Mouse (Mus musculus) forebrain, embryonic 11.5 days (tissue): ENCODE data around the gene Rasgrp1. TPM values are rescaled to one million over a fixed set of nuclear protein-coding genes. Genes with fewer than 3 reads are reported as not detected.

Experiments used
- ATAC-seq: fragments of 200-750 bp; cut with Nextera tagmentation; replicated peaks from 2 replicates; pipeline ENCODE4 v1.8.0; 2017; ENCODE audit warnings: moderate TSS enrichment; ENCODE audit not compliant: low FRiP score
- DNase-seq: peaks from one replicate; pipeline ENCODE4 v3.0.0-alpha.2; 2017; ENCODE audit warnings: low spot score
- H3K27ac ChIP-seq: fragments of 300-500 bp; sonication (generic); 2 replicates; pipeline ENCODE4 v1.5.1; 2014; ENCODE audit warnings: low read depth, low read length
- H3K27me3 ChIP-seq: fragments of 300-500 bp; sonication (generic); 2 replicates; pipeline ENCODE4 v1.6.1; 2014; ENCODE audit warnings: mild to moderate bottlenecking, low read length, mixed read lengths; ENCODE audit not compliant: control insufficient read depth, insufficient read depth
- H3K36me3 ChIP-seq: fragments of 300-500 bp; sonication (generic); 2 replicates; pipeline ENCODE4 v1.6.1; 2014; ENCODE audit warnings: mild to moderate bottlenecking, low read length, moderate library complexity, mixed read lengths; ENCODE audit not compliant: control insufficient read depth, insufficient read depth
- H3K4me1 ChIP-seq: fragments of 300-500 bp; sonication (generic); replicated peaks from 2 replicates; pipeline ENCODE4 v1.6.1; 2014; ENCODE audit warnings: low read length, mixed read lengths; ENCODE audit not compliant: control insufficient read depth, insufficient read depth
- H3K4me2 ChIP-seq: fragments of 300-500 bp; sonication (generic); 2 replicates; pipeline ENCODE4 v1.6.1; 2014; ENCODE audit warnings: low read depth, mild to moderate bottlenecking, low read length, moderate library complexity, mixed read lengths; ENCODE audit not compliant: severe bottlenecking
- H3K4me3 ChIP-seq: fragments of 300-500 bp; sonication (generic); 2 replicates; pipeline ENCODE4 v1.5.1; 2014; ENCODE audit warnings: low read depth, low read length
- H3K9ac ChIP-seq: fragments of 300-500 bp; sonication (generic); 2 replicates; pipeline ENCODE4 v1.6.1; 2014; ENCODE audit warnings: low read length
- H3K9me3 ChIP-seq: fragments of 300-500 bp; sonication (generic); 2 replicates; pipeline ENCODE4 v1.6.1; 2016; ENCODE audit warnings: low read length, mixed read lengths; ENCODE audit not compliant: control insufficient read depth
- WGBS: fragments of 180-500 bp; shearing (Covaris S2); extraction: QIAGEN DNeasy Blood & Tissue Kit; methylation state at CpG from one replicate; pipeline ENCODE4 v1.1.7; 2014; 5-methylcytosine and 5-hydroxymethylcytosine counted together
- polyA plus RNA-seq: library from polyadenylated mRNA; unstranded; fragments of >200 nt; fragmentation: Nextera tagmentation; extraction: Ambion mirVana; gene quantifications from 2 replicates; pipeline ENCODE4 v1.2.1, GENCODE M21; 2014

The Rasgrp1 gene
- polyA plus RNA-seq = 11.7 and 12.2 TPM in 2 replicates

DNA sequence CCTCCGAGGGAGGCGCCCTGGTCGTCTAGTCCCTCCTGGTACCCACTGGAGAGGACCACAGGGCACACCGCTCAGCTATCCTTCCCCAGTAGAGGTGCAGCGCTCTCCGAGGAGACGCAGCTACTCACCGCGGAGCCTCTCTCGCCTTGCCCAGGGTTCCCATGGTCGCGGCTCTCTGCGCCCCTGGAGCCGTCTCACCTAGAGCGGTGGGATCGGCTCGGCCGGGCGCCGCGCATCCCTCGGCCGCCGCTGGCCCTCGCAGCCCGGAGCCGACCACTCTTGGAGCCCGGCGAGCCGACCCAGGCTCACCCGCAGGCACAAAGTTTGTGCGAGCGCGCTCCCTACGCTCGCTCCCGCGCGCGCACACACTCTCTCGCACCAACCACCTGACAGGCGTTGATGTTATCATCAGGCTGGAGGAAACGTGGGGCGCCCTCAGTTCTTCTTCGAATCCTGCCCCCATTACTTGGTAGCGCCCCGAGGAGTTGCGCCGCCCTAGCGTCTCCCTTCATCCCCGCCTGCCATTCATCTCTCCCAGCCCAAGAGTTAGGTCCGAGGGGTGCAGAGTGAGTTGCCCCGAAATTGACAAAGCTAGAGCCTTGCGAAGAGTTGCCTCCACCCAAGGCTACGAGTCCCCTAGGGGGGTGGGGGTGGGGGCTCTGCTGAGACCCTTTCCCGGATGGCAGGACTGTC, at the start of gene Rasgrp1:
Gene Rasgrp1, minus strand, starts transcription at position 455 of the 693 bp plus-strand sequence.
- Histone ChIP-seq H3K36me3 (no peaks in the 10 kb centered on the region), H3K27me3 (peaks cover 4% of the 10 kb centered on the region), H3K4me1 (0 out of 2 replicates have a peak, but pooled peaks cover 2% of the 10 kb centered on the region), H3K4me3 (peak within 1 kb of the TSS; percentile 57), H3K9me3 (no peaks in the 10 kb centered on the region), H3K9ac (peak within 1 kb of the TSS; percentile 68), H3K4me2 (peak within 1 kb of the TSS; percentile 94), H3K27ac (no peak within 1 kb of the TSS)
- 2% methylated on average over 56 of the region's 56 CpGs for WGBS
- DNase-seq (peak; percentile 71), ATAC-seq (peak; percentile 80)

DNA sequence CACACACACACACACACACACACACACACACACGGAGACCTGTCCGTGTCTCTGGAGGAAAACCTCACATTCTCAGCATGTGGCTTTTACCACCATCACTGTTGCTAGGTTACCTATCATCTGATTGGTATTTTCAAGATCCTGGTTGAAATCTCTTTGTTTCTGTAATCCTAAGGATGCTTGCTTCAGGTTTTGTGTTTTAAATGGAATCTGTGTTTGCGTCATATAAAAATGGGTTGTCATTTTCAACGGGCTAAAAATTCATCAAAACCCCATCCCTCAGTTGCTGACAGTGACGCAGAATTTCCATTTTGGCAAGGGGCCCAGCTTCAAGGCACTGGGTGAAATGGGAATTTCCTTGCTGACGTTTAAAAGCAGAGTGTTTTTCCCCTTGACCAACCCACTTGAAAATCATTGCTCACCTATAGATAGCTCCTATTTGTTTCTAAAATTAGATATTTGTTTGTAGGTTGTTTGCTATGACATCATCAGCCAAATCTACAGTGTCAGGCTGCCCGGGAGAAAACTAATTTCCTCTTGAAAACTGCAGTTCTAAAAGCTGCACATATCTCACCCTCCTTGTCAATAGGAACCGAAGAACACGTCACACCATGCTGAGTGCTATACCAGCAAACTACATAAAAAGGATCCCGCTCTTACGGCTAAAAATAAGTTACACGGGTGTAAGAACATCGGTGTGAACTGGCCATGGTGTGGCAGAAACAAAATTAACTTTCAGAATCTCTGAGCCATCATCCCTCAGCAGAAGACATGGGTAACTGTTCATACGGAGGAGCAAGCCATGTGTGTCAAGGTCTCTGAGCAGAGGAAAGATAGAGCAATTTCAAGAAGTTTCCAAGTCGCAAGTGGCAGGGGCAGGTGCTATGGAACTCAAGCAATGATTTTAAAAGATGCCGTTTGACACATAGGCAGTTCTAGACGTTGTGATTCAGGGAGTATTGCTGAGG, 47.4 kb upstream of the Rasgrp1 start:
- Histone ChIP-seq H3K4me3 (no peak overlapping the region), H3K27ac (no peak overlapping the region), H3K9me3 (no peaks in the 10 kb centered on the region), H3K4me2 (no peak overlapping the region), H3K36me3 (no peaks in the 10 kb centered on the region), H3K9ac (no peak overlapping the region), H3K4me1 (no peaks in the 10 kb centered on the region), H3K27me3 (no peaks in the 10 kb centered on the region)
- DNase-seq (no peak), ATAC-seq (no peak)
- WGBS = 86% methylated on average over 17 of the region's 17 CpGs

DNA sequence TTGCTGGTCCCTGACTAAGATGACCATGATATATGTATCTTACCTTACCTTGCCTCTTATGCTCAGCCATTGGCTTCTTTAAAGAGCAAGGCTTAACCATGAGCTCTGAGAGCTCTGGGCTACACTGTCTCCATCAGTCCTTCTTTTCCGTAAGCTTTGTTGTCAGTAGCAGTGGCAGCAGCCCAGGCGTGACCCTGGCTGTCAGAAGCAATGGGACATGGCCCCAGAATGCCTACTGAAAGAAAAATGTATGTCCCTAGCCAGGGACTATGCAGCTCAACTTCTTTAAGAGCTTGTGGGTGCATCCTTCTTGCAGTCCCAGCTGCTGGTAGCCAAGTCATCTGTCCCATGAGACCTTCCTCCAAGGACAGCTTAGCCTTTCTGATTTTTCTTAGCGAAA, 46.7 kb upstream of the Rasgrp1 start:
- Histone ChIP-seq H3K27ac (no peak overlapping the region), H3K9ac (no peak overlapping the region), H3K9me3 (no peaks in the 10 kb centered on the region), H3K4me3 (no peak overlapping the region), H3K4me1 (no peaks in the 10 kb centered on the region), H3K36me3 (no peaks in the 10 kb centered on the region), H3K27me3 (no peaks in the 10 kb centered on the region), H3K4me2 (no peak overlapping the region)
- ATAC-seq (no peak), DNase-seq (no peak)
- WGBS = 77% methylated on average over 3 of the region's 3 CpGs

DNA sequence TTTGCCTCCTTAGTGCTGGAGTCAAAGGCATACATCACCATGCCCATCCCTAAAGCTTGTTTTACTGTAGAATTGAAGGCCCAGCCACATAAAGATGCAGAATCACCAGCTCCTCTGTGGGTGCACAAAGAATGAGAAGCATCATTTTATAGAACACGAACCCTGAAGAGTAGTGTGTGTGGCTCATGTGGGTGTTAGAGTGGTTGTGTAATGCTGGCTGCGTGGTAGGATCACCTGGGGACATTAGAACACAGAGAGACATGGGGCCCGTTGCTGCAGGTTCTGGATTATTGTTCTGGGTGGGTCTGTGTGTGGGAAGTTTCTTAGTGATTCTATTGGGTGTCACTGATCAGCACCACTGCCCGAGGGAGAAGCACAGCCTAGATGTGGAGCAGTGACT, 45.3 kb upstream of the Rasgrp1 start:
- DNase-seq = no peak
- Histone ChIP-seq H3K27ac (no peak overlapping the region), H3K9ac (no peak overlapping the region), H3K4me1 (no peaks in the 10 kb centered on the region), H3K4me2 (no peak overlapping the region), H3K4me3 (no peak overlapping the region), H3K27me3 (no peaks in the 10 kb centered on the region), H3K9me3 (no peaks in the 10 kb centered on the region), H3K36me3 (no peaks in the 10 kb centered on the region)
- no peak for ATAC-seq
- 91% methylated on average over 4 of the region's 4 CpGs for WGBS

DNA sequence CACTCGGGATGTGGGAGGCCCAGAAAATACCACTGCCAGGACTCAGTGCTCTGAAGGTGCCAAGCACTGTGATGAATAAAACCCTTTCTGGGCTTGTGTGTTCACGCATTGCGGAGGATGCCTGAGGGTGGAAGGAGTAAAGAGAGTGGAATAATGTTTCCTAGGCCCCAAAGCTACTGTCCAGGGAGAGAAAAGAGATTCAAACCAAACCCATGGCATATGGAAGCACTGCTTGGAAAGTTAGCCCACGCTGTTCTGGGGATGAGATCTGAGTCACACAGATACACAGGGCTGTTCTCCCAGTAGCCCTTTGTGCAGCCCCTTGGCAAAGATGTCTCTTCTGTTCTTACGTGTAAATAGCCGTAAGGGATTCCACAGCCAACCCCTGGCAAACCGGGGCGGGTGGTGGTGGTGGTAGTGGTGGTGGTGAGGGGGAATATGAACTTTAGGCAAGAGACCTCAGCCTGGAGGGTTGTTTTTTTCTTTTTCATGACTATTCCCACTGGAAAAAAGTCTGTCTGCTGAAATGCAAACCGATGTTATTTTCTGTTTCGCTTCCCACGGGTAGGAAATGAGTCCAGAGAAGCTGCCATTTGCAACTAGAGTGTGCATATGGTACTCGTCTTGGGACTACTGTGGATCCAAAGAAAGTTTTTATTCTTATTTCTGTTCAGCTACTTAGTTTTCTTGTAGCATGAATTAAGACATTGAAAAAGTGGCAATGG, 44.3 kb upstream of the Rasgrp1 start:
- no peak for ATAC-seq
- no peak for DNase-seq
- 86% methylated on average over 12 of the region's 12 CpGs for WGBS
- H3K27ac ChIP-seq = no peak overlapping the region
- no peaks in the 10 kb centered on the region for H3K36me3 ChIP-seq
- no peak overlapping the region for H3K9ac ChIP-seq
- H3K4me3 ChIP-seq = no peak overlapping the region
- no peaks in the 10 kb centered on the region for H3K27me3 ChIP-seq
- H3K4me2 ChIP-seq = no peak overlapping the region
- H3K9me3 ChIP-seq = no peaks in the 10 kb centered on the region
- H3K4me1 ChIP-seq = no peaks in the 10 kb centered on the region

DNA sequence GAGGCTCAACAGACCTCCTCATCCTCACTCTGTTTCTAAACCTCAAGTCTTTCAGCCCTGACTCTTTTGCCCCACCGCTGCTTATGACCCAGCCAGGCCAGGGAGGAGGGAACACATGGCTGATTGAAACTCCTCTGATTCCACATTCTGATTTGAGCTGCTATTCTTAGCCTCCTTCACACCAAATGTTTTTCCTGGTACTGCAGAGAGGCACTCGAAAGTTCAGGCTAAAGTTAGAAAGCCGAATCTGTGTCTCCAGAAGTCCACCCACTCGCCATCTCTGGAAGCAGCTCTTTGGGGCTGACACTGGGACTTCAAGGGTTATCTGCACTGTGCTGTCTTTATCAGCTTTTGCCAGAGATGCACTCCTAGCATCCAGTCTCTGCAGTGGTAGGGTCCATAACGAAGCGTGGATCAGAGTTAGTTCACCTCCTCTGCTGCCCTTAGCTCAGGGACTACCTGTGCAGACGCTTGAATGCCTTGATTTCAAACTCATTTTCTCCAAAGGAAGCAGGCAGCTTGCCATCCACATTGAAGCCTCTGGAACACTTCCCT, 43.3 kb upstream of the Rasgrp1 start:
- Histone ChIP-seq H3K4me2 (no peak overlapping the region), H3K27me3 (no peaks in the 10 kb centered on the region)
- 84% methylated on average over 7 of the region's 7 CpGs for WGBS

DNA sequence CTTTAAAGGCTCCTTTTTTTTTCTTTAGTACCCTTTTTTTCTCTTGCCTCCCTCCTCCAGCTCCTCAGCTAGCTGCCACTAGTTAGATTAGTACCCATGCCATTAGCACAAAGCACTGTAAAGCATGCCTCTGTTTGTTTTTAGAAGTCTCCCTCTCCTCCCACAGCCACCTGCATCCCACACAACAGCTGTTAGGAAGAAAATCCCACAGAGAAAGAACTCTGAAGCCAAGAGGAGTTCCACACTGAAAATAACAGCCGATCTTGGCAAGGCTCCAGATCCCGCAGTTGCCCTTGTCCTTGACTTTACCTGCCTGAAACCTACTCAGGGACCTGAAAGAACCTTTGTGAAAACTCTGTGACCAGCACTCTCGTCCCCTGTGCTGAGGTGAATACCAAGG, 38.5 kb upstream of the Rasgrp1 start:
- Histone ChIP-seq H3K4me1 (no peaks in the 10 kb centered on the region), H3K9ac (no peak overlapping the region), H3K4me2 (no peak overlapping the region), H3K36me3 (no peaks in the 10 kb centered on the region), H3K9me3 (no peaks in the 10 kb centered on the region), H3K4me3 (no peak overlapping the region), H3K27ac (no peak overlapping the region), H3K27me3 (no peaks in the 10 kb centered on the region)
- 85% methylated on average over 3 of the region's 3 CpGs for WGBS
- DNase-seq = no peak
- ATAC-seq = no peak

More for the DNA sequence above, 43.3 kb upstream of the Rasgrp1 start:
- Histone ChIP-seq H3K36me3 (no peaks in the 10 kb centered on the region), H3K4me3 (no peak overlapping the region), H3K9me3 (no peaks in the 10 kb centered on the region), H3K4me1 (no peaks in the 10 kb centered on the region), H3K9ac (no peak overlapping the region), H3K27ac (no peak overlapping the region)
- no peak for ATAC-seq
- DNase-seq = no peak

DNA sequence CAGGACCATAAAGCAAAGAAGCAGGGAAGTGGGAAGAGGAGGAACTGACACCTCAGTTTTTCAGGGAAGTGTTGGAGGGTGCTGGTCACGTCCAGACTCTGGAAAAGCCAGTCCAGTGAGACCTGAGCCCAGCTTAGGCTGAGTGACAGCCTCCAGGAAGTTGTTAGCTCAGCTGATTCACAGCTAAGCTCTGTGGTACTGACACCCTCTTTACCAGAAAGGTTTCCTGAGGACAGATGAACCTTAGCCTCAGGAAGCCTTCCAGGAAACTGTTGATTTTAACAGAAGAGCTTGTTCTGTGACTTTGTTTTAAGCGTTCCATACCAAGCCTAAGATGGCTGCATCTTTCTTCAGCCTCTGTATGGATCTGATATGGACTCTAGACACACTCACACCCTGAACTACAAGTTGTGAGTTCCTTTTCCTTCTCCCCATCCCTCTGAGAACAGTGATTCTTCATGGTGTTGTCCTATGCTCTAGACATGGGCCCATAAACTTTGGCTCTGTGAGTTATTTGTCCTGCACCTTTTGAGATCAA, 31.6 kb upstream of the Rasgrp1 start:
- no peaks in the 10 kb centered on the region for H3K27me3 ChIP-seq
- no peaks in the 10 kb centered on the region for H3K4me1 ChIP-seq
- no peaks in the 10 kb centered on the region for H3K9me3 ChIP-seq
- ATAC-seq (no peak), DNase-seq (no peak)
- no peaks in the 10 kb centered on the region for H3K36me3 ChIP-seq
- no peak overlapping the region for H3K27ac ChIP-seq
- 71% methylated on average over 2 of the region's 2 CpGs for WGBS
- no peak overlapping the region for H3K4me2 ChIP-seq
- no peak overlapping the region for H3K9ac ChIP-seq
- H3K4me3 ChIP-seq = no peak overlapping the region
